Comparison of ENCODE assay signal across 40 mouse cellular contexts in the genomic region with DNA sequence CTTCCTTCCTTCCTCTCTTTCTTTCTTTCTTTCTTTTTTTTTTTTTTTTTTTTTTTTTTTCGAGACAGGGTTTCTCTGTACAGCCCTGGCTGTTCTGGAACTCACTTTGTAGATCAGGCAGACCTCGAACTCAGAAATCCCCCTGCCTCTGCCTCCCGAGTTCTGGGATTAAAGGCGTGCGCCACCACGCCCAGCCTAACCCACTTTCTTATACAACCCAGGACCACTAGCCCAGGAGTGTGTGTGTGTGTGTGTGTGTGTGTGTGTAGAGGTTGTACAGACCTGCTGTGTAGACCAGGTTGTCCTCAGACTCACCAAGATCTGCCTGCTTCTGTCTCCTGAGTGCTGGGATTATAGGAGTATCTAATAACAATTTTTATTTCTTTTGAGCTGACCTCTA. TPM values are rescaled to one million over a fixed set of nuclear protein-coding genes. Genes with fewer than 3 reads are reported as not detected.
"Had no signal": no experiment of that assay in that cellular context is flagged by ENCODE, and none has a peak within 500 bp of the region (broad histone marks: within the 10 kb centered on the region; RNA-seq: fewer than 3 reads in every experiment).

No protein-coding gene starts in this region.

RNA-seq across cellular contexts. Expression of a gene that starts 59.7 kb away (rescaled TPM):
- total RNA-seq: heart, postnatal 10 days; heart, postnatal 14 days; heart, postnatal 25 days; heart, postnatal 36 days; heart, postnatal 4 days; hematopoietic stem cell, adult 5-6 weeks; hindbrain, postnatal 0 days; layer of hippocampus, adult 18-20 months; layer of hippocampus, adult 2 months; layer of hippocampus, adult 8-10 months; layer of hippocampus, postnatal 10 days; layer of hippocampus, postnatal 14 days; layer of hippocampus, postnatal 25 days; layer of hippocampus, postnatal 36 days; left cerebral cortex, adult 18-20 months; left cerebral cortex, adult 2 months; left cerebral cortex, adult 8-10 months had no signal
- polyA plus RNA-seq: heart, embryonic 13.5 days; heart, embryonic 14.5 days; heart, embryonic 15.5 days; heart, embryonic 16.5 days; heart, postnatal 0 days; hindbrain, embryonic 10.5 days; hindbrain, embryonic 12.5 days; hindbrain, embryonic 13.5 days; hindbrain, embryonic 14.5 days; hindbrain, embryonic 15.5 days; hindbrain, embryonic 16.5 days; hindbrain, postnatal 0 days; inflammation-experienced regulatory T-cells, adult 6 months; intestine, embryonic 14.5 days; intestine, embryonic 15.5 days; intestine, embryonic 16.5 days; intestine, postnatal 0 days; kidney, adult 2 months; kidney, embryonic 14.5 days; kidney, embryonic 15.5 days; kidney, embryonic 16.5 days; kidney, postnatal 0 days; large intestine, adult 2 months had no signal

RNA-seq across cellular contexts. Expression of a gene that starts 59.8 kb away (rescaled TPM):
- total RNA-seq: heart, postnatal 10 days; heart, postnatal 14 days; heart, postnatal 25 days; heart, postnatal 36 days; heart, postnatal 4 days; hematopoietic stem cell, adult 5-6 weeks; layer of hippocampus, adult 18-20 months; layer of hippocampus, adult 2 months; layer of hippocampus, adult 8-10 months; layer of hippocampus, postnatal 10 days; layer of hippocampus, postnatal 14 days; layer of hippocampus, postnatal 25 days; layer of hippocampus, postnatal 36 days; left cerebral cortex, adult 18-20 months; left cerebral cortex, adult 2 months had no signal
- polyA plus RNA-seq: heart, embryonic 13.5 days; heart, embryonic 14.5 days; heart, embryonic 15.5 days; heart, embryonic 16.5 days; heart, postnatal 0 days; hindbrain, embryonic 11.5 days; hindbrain, embryonic 13.5 days; hindbrain, embryonic 14.5 days; intestine, embryonic 14.5 days; kidney, embryonic 14.5 days; kidney, embryonic 15.5 days; kidney, postnatal 0 days had no signal
